Mouse (Mus musculus): ENCODE results near the gene Lrrfip1. TPM values are rescaled to one million over a fixed set of nuclear protein-coding genes. Genes with fewer than 3 reads are reported as not detected.

Gene Lrrfip1
- total RNA-seq (2021), result 100 to 1,000 TPM; 247 to 265 TPM
- long read RNA-seq, experiment 1, partial matches to known transcripts, result 15 of 155 reads
- long read RNA-seq, experiment 1, other reads (novel, unspliced or antisense), result 137 of 155 reads
- long read RNA-seq, experiment 2, partial matches to known transcripts, result 28 of 174 reads
- long read RNA-seq, experiment 2, other reads (novel, unspliced or antisense), result 142 of 174 reads

DNA sequence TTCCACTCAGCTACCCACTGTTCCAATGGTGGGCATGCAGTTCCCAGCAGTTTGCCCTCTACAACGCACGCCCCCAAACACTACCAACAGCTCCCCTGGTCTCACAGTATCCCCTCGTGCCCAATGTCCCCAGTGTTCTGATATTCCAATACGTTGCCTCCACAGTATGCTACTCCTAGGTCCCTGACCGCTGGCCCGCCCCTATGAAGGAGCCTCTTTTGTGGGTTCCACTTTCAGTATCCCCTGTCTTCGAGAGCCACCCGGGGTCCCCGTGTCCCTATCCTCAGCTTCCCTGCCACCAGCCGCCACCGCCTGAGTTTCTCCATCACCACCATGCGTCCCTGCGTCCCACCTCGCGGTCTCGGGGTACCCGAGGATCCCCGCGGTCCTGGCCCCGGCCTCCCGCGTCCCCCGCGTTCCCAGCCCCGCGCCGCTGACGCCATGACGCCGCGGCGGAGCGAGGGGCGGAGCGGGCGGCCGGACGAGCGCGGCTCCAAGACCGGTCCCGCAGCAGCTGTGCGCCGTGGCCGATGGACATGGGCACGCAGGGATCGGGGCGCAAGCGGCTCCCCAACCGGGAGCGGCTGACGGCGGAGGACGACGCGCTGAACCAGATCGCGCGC lies at the start of gene Lrrfip1:
Gene Lrrfip1, plus strand, starts transcription at position 470 of the 623 bp plus-strand sequence.
- DNase-seq, result peak; percentile 70

DNA sequence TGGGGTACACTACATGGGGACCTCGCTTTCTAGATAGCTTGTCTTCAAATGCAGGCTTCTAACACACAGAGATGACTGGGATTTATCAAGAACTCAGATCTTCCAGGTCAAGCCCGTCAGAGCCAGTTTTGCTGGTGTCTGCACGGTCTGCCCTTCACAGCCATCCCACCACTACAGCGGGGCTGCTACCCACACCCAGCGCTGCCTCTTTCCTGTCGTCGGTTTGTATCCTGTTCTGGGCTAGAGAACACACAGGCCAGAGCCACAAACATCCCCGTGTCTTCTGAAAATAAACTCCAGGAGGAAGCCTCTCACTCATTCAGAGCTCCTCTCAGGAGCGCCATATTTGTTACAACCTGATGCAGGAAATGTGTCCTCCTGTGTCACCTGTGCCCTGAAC lies 49.2 kb upstream of the Lrrfip1 start:
- no peak for DNase-seq

DNA sequence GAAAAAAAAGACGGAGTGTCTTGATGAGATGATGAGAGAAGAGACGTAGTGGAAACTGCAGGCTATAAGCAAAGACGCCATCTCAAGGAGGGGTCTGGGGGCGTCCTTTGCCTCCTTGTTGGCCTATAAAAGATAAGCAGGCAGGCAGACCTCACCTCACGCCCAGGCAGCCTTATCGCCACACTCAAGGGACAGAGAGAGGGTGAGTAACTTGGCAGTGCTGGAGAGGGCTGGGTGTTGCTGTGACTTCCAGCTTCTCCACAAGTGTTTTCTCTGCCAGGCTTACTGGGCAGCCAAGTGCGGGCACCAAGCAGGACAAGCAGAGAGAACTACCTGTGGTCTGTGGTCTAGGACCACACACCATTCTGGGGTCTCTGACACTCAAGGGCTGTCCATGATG lies 46.9 kb upstream of the Lrrfip1 start:
- DNase-seq, result no peak

DNA sequence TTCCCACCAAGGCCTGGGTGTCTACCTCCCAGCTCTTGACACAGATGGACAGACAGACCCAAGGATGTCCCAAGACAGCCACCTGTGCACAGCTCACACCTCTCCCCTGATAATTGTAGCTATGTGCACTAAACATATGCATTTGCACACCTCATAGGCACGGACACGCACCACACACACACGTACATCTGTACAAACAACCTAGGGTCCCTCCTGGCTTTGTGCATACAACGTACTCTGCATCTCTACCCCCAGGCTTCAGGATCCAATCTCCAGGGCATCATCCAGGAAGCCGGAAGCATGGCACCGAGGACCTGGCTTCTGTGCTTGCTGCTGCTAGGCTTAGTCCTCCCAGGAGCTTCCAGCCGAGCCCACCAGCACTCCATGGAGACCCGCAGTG lies 45.7 kb upstream of the Lrrfip1 start, which contains the start of gene Prlh:
Gene Prlh, plus strand, starts transcription at position 301 of the 400 bp plus-strand sequence.
- DNase-seq, result no peak

DNA sequence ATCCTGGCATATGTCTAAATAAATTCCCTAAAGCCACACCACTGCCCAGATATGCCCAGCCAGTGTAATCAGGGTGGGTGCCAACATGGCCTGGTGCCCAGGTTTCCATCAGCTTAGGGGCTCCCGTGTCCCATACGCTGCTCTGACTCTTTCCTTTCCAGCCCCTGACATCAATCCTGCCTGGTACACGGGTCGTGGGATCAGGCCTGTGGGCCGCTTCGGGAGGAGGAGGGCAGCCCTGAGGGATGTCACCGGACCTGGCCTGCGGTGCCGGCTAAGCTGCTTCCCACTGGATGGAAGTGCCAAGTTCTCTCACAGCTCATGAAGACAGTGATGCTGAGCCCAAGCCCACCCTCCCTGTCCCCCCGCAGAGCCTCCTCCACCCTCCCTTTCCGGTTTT lies 44.8 kb upstream of the Lrrfip1 start:
- DNase-seq, result no peak

DNA sequence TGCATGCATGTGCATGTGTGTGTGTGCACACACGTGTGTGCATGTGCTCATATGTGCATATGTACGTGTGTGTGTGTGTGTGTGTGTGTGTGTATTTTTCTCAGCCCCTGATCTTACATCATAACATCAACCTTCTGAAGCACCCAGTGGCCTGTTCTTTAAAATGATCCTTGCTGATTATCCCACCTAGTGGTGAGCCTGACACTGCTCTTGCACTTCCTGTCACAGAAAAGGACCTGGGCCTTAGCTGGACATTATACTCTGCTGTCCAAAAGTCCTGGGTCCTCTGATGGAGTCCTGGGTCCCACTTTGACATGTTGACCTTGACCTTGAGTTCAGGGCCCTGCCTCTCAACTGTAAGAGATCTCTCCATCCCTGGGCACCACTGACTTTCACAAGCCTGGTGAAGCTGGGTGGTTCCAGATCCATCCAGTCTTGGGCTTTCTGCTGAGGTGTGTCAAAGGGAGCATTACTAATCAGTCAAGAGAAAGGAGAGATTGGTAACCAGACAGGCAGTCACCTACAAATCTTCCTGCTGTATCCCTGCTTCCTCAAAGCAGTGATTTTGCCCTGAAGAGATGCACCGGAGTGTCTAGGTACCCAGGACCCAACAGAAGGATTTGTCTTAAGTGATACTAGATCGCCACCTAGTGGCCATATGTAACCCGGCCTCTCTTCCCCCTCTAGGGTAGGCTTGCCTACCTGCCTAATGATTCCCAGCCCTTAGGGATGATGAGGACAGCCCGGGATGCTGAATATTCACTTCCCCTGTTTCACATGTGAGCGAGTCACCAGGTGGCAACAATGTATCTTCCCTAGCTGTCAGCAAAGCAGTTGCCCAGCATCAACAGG lies 42.1 kb upstream of the Lrrfip1 start:
- peak; percentile 61 for DNase-seq

DNA sequence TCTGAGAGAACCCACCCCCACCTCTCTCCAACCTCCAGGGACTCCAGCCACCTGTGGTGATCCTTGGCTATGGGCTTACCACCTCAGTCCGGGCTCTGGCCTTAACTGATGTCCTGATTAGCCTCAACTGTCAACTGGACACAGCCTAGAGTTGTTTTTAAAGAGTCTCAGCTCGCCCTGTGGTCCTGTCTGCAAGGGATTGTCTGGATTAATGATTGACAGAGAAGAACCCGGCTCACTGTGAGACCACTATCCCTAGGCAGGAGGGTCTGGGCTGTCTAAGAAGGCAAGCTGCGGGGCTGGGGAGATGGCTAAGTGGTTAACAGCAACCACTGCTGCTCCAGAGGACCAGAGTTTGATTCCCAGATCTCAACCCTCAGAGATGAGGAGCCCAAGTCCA lies 36.0 kb upstream of the Lrrfip1 start:
- DNase-seq, result no peak

DNA sequence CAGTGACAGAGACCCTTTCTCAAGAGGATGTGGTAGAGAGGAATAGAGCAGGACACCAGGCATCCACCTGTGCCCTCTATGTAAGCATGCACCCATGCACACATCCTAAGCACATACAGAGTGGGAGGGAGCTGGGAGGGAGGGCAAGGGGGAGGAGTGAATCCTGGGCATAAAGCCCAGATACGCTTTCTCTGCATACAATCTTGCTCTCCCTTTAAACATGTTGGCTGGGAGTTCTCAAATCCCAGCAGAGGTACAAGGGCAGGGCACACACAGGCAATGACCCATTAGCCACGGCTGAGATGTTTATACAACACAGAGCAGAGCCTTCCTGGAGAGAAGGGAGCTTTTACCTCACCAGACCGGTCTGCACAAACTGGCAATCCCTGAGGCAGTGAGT lies 35.5 kb upstream of the Lrrfip1 start:
- DNase-seq, result no peak

DNA sequence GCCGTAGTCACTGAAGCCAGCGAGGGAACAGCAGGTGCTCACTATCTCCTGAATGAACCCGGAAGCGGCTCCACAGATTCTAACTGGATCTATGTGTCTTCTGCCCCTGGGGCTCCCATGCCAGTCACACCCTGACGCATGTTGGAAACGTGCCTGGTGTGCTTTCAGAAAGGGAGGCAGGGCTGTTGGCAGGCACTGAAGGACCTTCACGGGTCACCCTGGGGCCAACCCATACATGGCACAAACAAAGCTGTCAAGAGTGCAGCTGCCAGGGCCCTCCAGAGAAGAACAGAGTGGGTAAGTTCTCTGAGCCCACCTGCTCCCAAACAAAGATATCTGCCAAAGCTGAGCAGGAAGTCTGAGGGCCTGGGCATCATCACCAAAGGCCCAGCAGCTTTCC lies 31.0 kb upstream of the Lrrfip1 start:
- peak; percentile 53 for DNase-seq

DNA sequence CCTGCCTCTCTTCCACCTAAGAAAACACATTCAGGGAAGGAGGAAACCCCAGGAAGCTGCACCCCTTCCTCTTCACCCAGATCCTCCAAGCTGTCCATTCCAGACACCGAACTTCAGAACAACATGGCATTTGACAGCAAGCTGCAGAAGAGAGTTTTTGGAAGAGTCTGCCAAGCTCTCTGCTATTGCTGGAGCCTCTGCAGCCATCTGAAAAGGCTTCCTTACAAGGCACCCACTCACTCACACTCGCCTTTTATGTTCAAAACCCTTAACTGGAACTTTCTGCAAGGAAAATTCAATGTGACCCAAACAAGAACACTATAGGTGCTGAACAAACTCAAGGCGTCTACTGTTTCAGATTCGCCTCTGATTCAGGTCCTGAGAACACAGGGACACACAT lies 29.9 kb upstream of the Lrrfip1 start:
- DNase-seq, result no peak

DNA sequence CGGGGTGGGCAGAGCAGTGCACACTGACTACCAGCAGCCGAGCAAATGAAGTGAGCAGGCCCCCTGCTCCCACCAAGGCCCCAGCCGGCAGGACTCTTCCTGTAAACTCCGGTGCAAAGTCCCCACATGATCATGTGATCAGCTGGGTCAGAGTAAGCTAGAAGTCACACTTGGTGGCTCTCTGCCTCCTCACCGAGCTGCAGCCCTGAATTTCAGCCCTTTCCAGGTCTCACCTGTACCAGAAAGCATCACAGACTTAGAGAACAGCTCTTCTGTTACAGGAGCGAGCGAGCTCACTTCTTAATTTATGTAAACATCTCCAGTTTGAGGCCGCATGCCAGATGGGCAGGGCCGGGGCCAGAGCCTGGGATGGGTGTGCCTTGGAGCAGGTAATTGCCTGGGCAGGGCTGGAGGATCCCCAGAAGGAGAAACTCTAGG lies 29.2 kb upstream of the Lrrfip1 start, which contains the start of gene Rab17:
Gene Rab17, minus strand, starts transcription at position 315 of the 438 bp plus-strand sequence.
- no peak for DNase-seq

DNA sequence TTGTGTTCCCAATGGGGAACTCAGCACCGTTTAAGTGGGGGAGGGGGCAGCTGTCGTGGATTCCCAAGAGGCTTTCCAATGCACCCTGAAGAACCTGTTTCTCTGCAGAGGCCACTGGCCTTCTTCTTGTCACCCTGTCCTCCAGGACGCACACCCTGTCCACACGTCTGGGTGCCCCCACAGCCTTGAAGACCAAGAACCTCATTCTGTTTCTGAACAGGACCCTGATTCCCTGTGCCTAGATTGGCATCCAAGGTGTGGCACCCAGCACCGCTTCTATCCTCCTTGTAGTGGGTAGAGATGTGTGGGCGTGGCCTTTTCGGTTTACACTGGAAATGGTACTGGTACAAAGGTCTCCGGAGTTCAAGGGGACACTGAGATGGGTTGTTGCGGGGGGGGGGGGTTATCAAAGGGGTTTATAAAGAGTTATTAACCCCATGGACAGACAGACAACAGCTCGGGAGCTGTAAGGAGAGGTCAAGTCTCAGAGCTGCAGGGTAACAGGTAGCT lies 28.6 kb upstream of the Lrrfip1 start:
- no peak for DNase-seq

DNA sequence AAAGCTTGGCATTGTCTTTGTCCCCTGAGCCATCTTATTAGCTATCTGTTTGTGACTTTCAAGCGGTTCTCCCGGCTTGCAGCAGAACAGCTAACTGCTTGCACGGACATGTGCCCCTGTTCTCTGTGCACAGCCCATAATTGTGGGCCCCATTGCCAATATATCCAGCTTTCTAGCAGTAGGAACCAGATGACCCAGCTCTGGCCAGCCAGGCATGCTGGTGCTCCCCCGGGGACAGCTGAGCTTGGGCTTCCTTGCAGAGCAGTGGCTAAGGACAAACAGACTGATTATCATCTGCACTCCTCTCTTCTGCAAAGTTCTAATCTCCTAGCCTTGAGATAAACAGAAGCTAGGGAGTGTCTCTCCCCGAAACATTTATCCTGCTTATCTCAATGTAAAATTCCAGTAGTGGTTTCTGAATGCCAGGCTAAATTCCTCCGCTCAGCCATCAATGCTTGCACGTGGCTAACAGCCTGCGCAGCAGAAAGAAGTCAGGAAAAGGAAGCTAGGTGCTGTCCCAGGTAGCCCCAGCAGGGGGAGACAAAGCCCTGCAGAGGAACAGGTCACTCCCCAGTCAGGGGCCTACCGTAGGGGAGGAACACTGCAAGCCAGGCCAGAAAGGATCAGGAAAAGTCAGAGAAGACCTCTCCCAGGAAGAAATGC lies 25.5 kb upstream of the Lrrfip1 start:
- peak; percentile 97 for DNase-seq

DNA sequence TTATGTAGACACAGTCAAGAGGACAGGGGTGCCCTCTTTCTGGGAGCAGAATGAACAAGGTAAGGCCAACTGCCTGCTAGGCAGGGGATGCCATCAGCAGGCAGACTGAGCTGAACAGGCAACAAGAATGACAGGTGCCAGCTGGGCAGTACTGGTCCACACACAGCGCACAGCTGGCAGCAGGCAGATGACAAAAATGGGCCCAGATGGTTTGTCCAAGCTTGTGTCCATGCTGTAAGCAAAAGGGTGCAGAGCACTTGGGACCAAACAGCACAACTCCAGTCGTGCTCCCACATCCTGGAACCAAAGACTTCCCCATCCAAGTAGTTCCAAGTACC lies 25.0 kb upstream of the Lrrfip1 start:
- DNase-seq, result no peak

DNA sequence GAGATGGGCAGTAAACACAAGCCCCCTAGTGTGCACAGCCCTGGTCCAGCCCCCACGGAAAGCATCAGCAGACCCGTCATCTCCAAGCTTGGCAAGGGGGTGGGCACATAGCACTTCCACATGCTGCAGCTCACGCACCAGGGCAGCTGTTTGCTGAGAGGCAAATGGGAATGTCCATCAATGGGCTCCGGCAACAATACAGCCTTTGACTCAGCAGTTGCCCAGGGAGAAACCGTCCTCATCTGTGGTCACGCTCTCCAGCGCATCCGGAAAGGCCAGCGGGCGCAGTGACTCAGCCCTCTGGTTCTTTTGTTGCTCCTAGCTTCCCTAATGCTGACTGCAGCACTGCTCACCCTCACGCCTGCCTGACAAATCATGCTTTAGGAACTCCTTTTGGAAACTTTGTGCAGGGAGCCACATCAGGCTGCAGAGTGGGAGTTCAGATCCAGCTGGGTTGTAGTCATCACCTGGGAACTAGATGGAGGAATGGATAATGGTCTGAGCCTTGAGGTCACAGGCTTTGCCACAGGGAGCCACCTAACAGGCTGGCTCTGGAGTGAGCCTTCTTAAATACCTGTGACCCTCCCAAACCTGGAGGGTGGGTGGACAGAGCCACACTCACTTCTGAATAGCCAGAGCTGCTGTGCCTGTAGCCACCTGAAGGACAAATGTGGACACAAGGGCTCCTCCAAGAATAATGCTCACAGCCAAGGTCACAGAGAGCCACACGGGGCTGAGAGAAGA lies 23.5 kb upstream of the Lrrfip1 start:
- DNase-seq, result peak; percentile 45

DNA sequence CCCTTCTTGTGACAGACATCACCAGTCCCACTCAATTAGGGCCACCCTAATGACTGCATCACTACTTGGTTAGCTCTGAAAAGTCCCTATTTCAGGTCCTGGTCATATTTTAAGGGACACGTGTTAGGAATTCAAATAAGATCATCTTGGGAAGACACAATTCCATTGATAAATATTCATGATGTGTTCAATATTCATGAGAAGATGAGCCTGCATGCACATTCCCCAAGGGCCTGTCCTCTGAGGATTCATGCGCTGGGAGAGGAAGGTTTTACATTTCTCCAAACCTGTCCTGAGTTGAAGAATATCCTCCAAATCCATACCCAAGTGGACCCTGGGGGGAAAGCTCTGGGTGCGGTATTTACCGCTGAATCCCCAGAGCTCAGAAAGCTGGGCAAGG lies 22.6 kb upstream of the Lrrfip1 start:
- no peak for DNase-seq

DNA sequence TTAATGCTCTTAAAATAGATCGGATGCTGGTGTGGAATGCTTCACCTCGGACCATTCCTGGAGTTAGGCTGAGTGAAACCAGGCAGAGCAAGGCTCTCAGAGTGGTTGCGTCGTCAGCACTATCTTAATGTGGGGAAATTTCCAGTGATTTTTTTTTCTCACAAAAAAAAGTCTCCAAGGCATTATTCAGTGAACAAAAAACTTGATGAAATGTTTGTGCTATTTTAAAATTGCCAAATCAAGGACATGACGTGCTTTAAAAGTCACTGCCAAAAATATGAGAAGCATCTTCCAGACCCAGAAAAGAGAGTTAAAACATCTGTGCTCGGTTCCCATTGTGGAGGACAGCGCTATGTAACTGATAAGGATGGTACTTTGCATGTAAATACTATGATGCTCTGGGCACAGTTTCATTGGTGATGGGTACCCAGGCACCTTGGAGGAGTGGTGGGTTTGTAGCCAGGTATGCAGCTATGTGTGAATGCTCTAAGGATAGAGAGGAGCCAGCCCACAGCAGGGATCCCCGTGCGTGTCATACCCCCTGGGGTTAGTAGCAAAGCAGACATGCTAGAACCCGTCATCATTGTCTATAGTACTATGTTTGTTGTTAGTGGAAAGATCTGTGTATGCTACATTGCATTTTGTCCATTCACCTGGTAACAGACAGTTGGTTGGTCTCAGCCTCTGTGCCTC lies 17.8 kb upstream of the Lrrfip1 start:
- peak; percentile 2 for DNase-seq

DNA sequence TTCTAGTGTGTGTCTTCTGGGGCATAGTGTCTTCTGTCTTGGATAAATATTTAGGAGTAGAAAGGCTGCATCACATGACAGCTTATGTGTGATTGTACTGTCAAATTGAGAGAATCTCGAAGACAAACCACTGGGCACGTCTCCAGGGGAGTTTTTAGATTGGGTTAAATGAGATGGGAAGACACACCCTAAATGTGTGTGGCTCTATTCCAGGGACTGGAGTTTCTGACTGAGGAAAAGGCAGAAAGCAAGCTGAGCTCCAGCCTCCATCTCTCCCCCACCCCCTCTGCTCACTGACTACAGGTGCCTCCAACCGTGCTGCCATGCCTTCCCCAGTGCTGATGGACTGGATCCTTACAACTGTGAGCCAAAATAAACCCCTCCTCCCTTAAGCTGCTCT lies 17.2 kb upstream of the Lrrfip1 start:
- no peak for DNase-seq

DNA sequence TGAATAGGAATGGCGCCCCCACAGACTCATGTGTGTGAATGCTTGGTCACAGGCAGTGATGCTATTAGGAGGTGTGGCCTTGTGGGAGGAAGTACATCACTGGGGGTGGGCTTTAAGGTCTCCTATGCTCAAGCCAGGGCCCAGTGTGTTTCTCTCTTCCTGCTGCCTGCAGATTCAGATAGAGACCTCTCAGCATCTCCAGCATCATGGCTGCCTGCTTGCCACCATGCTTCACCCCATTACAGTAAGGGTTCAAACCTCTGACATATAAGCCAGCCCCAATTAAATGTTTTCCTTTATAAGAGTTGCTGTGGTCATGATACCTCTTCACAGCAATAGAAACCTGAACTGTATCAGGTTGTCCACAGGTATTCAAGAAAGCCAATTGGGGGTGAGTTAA lies 2.6 kb upstream of the Lrrfip1 start:
- DNase-seq, result no peak

DNA sequence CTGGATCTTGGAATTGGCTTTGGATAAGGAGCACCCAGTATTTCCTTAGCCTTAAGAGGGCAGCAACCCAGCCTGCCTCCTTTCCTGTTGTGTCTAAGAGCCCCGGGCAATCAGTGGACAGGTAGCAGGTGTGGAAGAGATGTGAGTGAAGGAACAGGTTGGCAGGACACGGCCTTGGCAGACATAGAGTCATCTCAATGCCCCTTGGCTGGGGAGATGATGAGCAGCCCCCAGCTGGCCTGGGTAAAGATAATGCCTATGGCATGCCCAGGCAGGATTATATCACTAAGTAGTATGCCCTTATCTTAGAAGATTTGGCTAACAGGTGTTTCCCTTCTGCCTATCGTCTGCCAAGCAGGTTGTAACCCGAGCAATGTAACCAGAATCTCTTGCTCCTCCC lies 1.4 kb upstream of the Lrrfip1 start:
- DNase-seq, result no peak

DNA sequence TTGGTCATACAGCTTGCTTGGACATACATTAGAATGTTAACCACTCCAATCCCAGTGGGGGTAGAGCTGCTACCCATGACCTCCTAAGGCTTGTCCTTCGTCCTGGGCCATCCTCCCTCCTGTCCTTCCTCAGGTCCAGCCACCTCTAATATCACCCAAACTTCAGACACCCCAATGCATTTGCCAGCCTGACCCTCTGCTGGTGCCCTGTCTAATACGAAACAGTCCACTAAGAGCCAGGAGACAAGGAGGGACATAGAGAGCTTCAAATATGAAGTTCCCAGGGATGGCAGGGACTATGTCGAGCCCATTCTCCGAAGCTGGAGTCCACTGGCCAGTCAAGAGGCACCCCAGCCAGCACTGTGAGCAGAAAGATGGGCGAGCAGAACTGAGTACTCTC lies 896 bp upstream of the Lrrfip1 start:
- DNase-seq, result no peak
